Mouse (Mus musculus) forebrain, embryonic 13.5 days (tissue): ENCODE results near the gene Ptpre. TPM values are rescaled to one million over a fixed set of nuclear protein-coding genes. Genes with fewer than 3 reads are reported as not detected.

Source experiments
- ATAC-seq: fragments of 200-750 bp; cut with Nextera tagmentation; 2 replicates; pipeline ENCODE4 v1.8.0; 2017
- H3K27ac ChIP-seq: fragments of 300-500 bp; sonication (generic); 2 replicates; pipeline ENCODE4 v1.5.1; 2015; ENCODE audit warnings: inconsistent platforms, mild to moderate bottlenecking, moderate library complexity
- H3K27me3 ChIP-seq: fragments of 300-500 bp; sonication (generic); 2 replicates; pipeline ENCODE4 v1.6.1; 2015; ENCODE audit warnings: mild to moderate bottlenecking, inconsistent platforms
- H3K36me3 ChIP-seq: fragments of 300-500 bp; sonication (generic); 2 replicates; pipeline ENCODE4 v1.6.1; 2015; ENCODE audit warnings: mild to moderate bottlenecking, inconsistent platforms; ENCODE audit not compliant: poor library complexity, severe bottlenecking
- H3K4me1 ChIP-seq: fragments of 300-500 bp; sonication (generic); 2 replicates; pipeline ENCODE4 v1.6.1; 2015; ENCODE audit warnings: inconsistent platforms
- H3K4me2 ChIP-seq: fragments of 300-500 bp; sonication (generic); 2 replicates; pipeline ENCODE4 v1.6.1; 2015; ENCODE audit warnings: inconsistent platforms, mild to moderate bottlenecking, moderate library complexity
- H3K4me3 ChIP-seq: fragments of 300-500 bp; sonication (generic); 2 replicates; pipeline ENCODE4 v1.5.1; 2015; ENCODE audit warnings: mild to moderate bottlenecking, inconsistent platforms
- H3K9ac ChIP-seq: fragments of 300-500 bp; sonication (generic); 2 replicates; pipeline ENCODE4 v1.6.1; 2015; ENCODE audit warnings: mild to moderate bottlenecking, inconsistent platforms
- H3K9me3 ChIP-seq: fragments of 300-500 bp; sonication (generic); replicated peaks from 2 replicates; pipeline ENCODE4 v1.6.1; 2016; ENCODE audit warnings: inconsistent platforms
- WGBS: fragments of 180-500 bp; shearing (Covaris S2); methylation state at CpG from one replicate; pipeline ENCODE4 v1.1.7; 2015; 5-methylcytosine and 5-hydroxymethylcytosine counted together
- polyA plus RNA-seq: library from polyadenylated mRNA; unstranded; fragments of >200 nt; fragmentation: Nextera tagmentation; extraction: Ambion mirVana; gene quantifications from 2 replicates; pipeline ENCODE4 v1.2.1, GENCODE M21; 2015

Ptpre gene
- polyA plus RNA-seq, 1 experiment from 2014 or later: 2.3 TPM

GRCm38 (mm10) chr7:135586402-135586801 lies 49.1 kb downstream of the Ptpre start:
- Histone ChIP-seq H3K4me1 (peaks cover 5% of the 10 kb centered on the region; the same call in 1 of the 2 replicates), H3K9me3 (no peaks in the 10 kb centered on the region), H3K27me3 (no peaks in the 10 kb centered on the region), H3K36me3 (no peaks in the 10 kb centered on the region), H3K27ac (no peak overlapping the region; the same call in 1 of the 2 replicates), H3K4me3 (no peak overlapping the region), H3K9ac (no peak overlapping the region), H3K4me2 (no peak overlapping the region)
- 44% methylated on average over 4 of the region's 4 CpGs for WGBS
- no peak for ATAC-seq

GRCm38 (mm10) chr7:135587821-135588575 lies 50.7 kb downstream of the Ptpre start:
- Histone ChIP-seq H3K27ac (no peak overlapping the region), H3K27me3 (no peaks in the 10 kb centered on the region), H3K4me2 (no peak overlapping the region), H3K4me3 (no peak overlapping the region), H3K36me3 (no peaks in the 10 kb centered on the region), H3K9ac (no peak overlapping the region), H3K9me3 (no peaks in the 10 kb centered on the region), H3K4me1 (peaks cover 5% of the 10 kb centered on the region; the same call in 1 of the 2 replicates)
- ATAC-seq: no peak
- 67% methylated on average over 2 of the region's 2 CpGs for WGBS

GRCm38 (mm10) chr7:135588620-135589309 lies 51.5 kb downstream of the Ptpre start:
- WGBS: 82% methylated on average over 8 of the region's 8 CpGs
- no peak overlapping the region for H3K4me2 ChIP-seq
- no peaks in the 10 kb centered on the region for H3K9me3 ChIP-seq
- H3K9ac ChIP-seq: no peak overlapping the region
- no peaks in the 10 kb centered on the region for H3K36me3 ChIP-seq
- no peak for ATAC-seq
- H3K4me1 ChIP-seq: peaks cover 5% of the 10 kb centered on the region; the same call in 1 of the 2 replicates
- no peak overlapping the region for H3K4me3 ChIP-seq
- no peak overlapping the region for H3K27ac ChIP-seq
- H3K27me3 ChIP-seq: no peaks in the 10 kb centered on the region

GRCm38 (mm10) chr7:135591461-135591860 lies 54.2 kb downstream of the Ptpre start:
- no peak overlapping the region for H3K27ac ChIP-seq
- H3K4me2 ChIP-seq: no peak overlapping the region
- H3K36me3 ChIP-seq: no peaks in the 10 kb centered on the region
- H3K4me3 ChIP-seq: no peak overlapping the region
- ATAC-seq: no peak
- H3K9ac ChIP-seq: no peak overlapping the region
- peaks cover 6% of the 10 kb centered on the region; the same call in 1 of the 2 replicates for H3K4me1 ChIP-seq
- no peaks in the 10 kb centered on the region for H3K9me3 ChIP-seq
- 86% methylated on average over 2 of the region's 2 CpGs for WGBS
- H3K27me3 ChIP-seq: no peaks in the 10 kb centered on the region

GRCm38 (mm10) chr7:135593286-135593685 lies 56.0 kb downstream of the Ptpre start:
- H3K36me3 ChIP-seq: no peaks in the 10 kb centered on the region
- 80% methylated on average over 5 of the region's 5 CpGs for WGBS
- H3K9ac ChIP-seq: no peak overlapping the region
- no peak overlapping the region for H3K4me3 ChIP-seq
- H3K4me2 ChIP-seq: no peak overlapping the region
- H3K4me1 ChIP-seq: peaks cover 11% of the 10 kb centered on the region; the same call in 1 of the 2 replicates
- H3K27ac ChIP-seq: no peak overlapping the region
- H3K9me3 ChIP-seq: no peaks in the 10 kb centered on the region
- H3K27me3 ChIP-seq: no peaks in the 10 kb centered on the region
- ATAC-seq: no peak

GRCm38 (mm10) chr7:135593825-135594224 lies 56.5 kb downstream of the Ptpre start:
- no peak overlapping the region for H3K4me2 ChIP-seq
- WGBS: 94% methylated on average over 3 of the region's 3 CpGs
- no peak overlapping the region for H3K9ac ChIP-seq
- H3K27me3 ChIP-seq: no peaks in the 10 kb centered on the region
- no peak overlapping the region for H3K27ac ChIP-seq
- H3K36me3 ChIP-seq: no peaks in the 10 kb centered on the region
- H3K4me1 ChIP-seq: peaks cover 11% of the 10 kb centered on the region; the same call in 1 of the 2 replicates
- ATAC-seq: no peak
- no peak overlapping the region for H3K4me3 ChIP-seq
- no peaks in the 10 kb centered on the region for H3K9me3 ChIP-seq

- H3K9me3 ChIP-seq: no peaks in the 10 kb centered on the region
- no peaks in the 10 kb centered on the region for H3K36me3 ChIP-seq
- ATAC-seq: no peak
- H3K9ac ChIP-seq: no peak overlapping the region
- 76% methylated on average over 7 of the region's 7 CpGs for WGBS
- peaks cover 11% of the 10 kb centered on the region; the same call in 1 of the 2 replicates for H3K4me1 ChIP-seq
- H3K27me3 ChIP-seq: no peaks in the 10 kb centered on the region
- H3K4me2 ChIP-seq: no peak overlapping the region
- no peak overlapping the region for H3K27ac ChIP-seq
- H3K4me3 ChIP-seq: no peak overlapping the region
Observed at GRCm38 (mm10) chr7:135594676-135595075, 57.4 kb downstream of the Ptpre start.

- no peak for ATAC-seq
- Histone ChIP-seq H3K27ac (no peak overlapping the region), H3K9me3 (no peaks in the 10 kb centered on the region), H3K27me3 (no peaks in the 10 kb centered on the region), H3K36me3 (no peaks in the 10 kb centered on the region), H3K9ac (no peak overlapping the region), H3K4me3 (no peak overlapping the region), H3K4me1 (peaks cover 11% of the 10 kb centered on the region; the same call in 1 of the 2 replicates), H3K4me2 (no peak overlapping the region)
- 46% methylated on average over 5 of the region's 5 CpGs for WGBS
Observed at GRCm38 (mm10) chr7:135595640-135596174, 58.4 kb downstream of the Ptpre start.

- no peaks in the 10 kb centered on the region for H3K27me3 ChIP-seq
- WGBS: 55% methylated on average over 9 of the region's 9 CpGs
- H3K36me3 ChIP-seq: no peaks in the 10 kb centered on the region
- H3K9ac ChIP-seq: no peak overlapping the region
- H3K27ac ChIP-seq: no peak overlapping the region
- no peak overlapping the region for H3K4me3 ChIP-seq
- H3K4me1 ChIP-seq: peaks cover 11% of the 10 kb centered on the region; the same call in 1 of the 2 replicates
- 0 out of 2 replicates have a peak, but pooled peaks have one; percentile 33 for ATAC-seq
- H3K4me2 ChIP-seq: no peak overlapping the region
- no peaks in the 10 kb centered on the region for H3K9me3 ChIP-seq
Observed at GRCm38 (mm10) chr7:135597006-135597405, 59.7 kb downstream of the Ptpre start.

- H3K27me3 ChIP-seq: no peaks in the 10 kb centered on the region
- H3K4me2 ChIP-seq: no peak overlapping the region
- peaks cover 11% of the 10 kb centered on the region; the same call in 1 of the 2 replicates for H3K4me1 ChIP-seq
- 68% methylated on average over 12 of the region's 12 CpGs for WGBS
- H3K9ac ChIP-seq: no peak overlapping the region
- ATAC-seq: no peak
- no peaks in the 10 kb centered on the region for H3K9me3 ChIP-seq
- H3K36me3 ChIP-seq: no peaks in the 10 kb centered on the region
- no peak overlapping the region for H3K27ac ChIP-seq
- H3K4me3 ChIP-seq: no peak overlapping the region
Observed at GRCm38 (mm10) chr7:135597604-135598289, 60.5 kb downstream of the Ptpre start.

- Histone ChIP-seq H3K27ac (no peak overlapping the region), H3K27me3 (no peaks in the 10 kb centered on the region), H3K4me3 (no peak overlapping the region), H3K9me3 (no peaks in the 10 kb centered on the region), H3K36me3 (no peaks in the 10 kb centered on the region), H3K9ac (no peak overlapping the region), H3K4me2 (no peak overlapping the region), H3K4me1 (peaks cover 11% of the 10 kb centered on the region; the same call in 1 of the 2 replicates)
- no peak for ATAC-seq
- 79% methylated on average over 7 of the region's 7 CpGs for WGBS
Observed at GRCm38 (mm10) chr7:135598303-135598855, 61.1 kb downstream of the Ptpre start.
